Mouse (Mus musculus) cerebellum, adult 2 months (tissue): ENCODE data around the gene Wnk2. TPM values are rescaled to one million over a fixed set of nuclear protein-coding genes. Genes with fewer than 3 reads are reported as not detected.

ENCODE experiments used
- DNase-seq, 2 experiments: peaks; one replicate each; pipeline ENCODE4 v3.0.0; 2021
- H3K27ac ChIP-seq: fragments of 200-500 bp; 2 replicates; pipeline ENCODE4 v1.5.1; 2012; ENCODE audit warnings: low read length, control low read depth, inconsistent platforms; ENCODE audit not compliant: insufficient read depth
- H3K27me3 ChIP-seq: fragments of 200-500 bp; 2 replicates; pipeline ENCODE4 v1.6.1; 2012; ENCODE audit warnings: inconsistent platforms, mild to moderate bottlenecking, low read length, moderate library complexity; ENCODE audit not compliant: control insufficient read depth, insufficient read depth
- H3K4me1 ChIP-seq: fragments of 200-500 bp; 2 replicates; pipeline ENCODE4 v1.6.1; 2011; ENCODE audit warnings: low read length; ENCODE audit not compliant: control insufficient read depth, insufficient read depth
- H3K4me3 ChIP-seq: fragments of 200-500 bp; replicated peaks from 2 replicates; pipeline ENCODE3; 2011; ENCODE audit warnings: mild to moderate bottlenecking, low read depth, low read length, control low read depth; ENCODE audit not compliant: insufficient read depth
- CTCF ChIP-seq: fragments of 200-500 bp; IDR thresholded peaks from 2 replicates; pipeline ENCODE4 v1.5.1; 2011; ENCODE audit warnings: low read depth, mild to moderate bottlenecking, control low read depth, low read length, moderate library complexity, borderline replicate concordance; ENCODE audit not compliant: insufficient read depth
- POLR2A ChIP-seq: fragments of 200-500 bp; IDR thresholded peaks from 2 replicates; pipeline ENCODE4 v1.6.1; 2011; ENCODE audit warnings: low read length, control low read depth, borderline replicate concordance; ENCODE audit not compliant: insufficient read depth
- WGBS: fragments of 180-500 bp; shearing (Covaris S2); methylation state at CpG from one replicate; pipeline ENCODE4 v1.1.7; 2018; 5-methylcytosine and 5-hydroxymethylcytosine counted together
- polyA plus RNA-seq: library from polyadenylated mRNA; depleted of rRNA; stranded (reverse); fragments of >200 nt; gene quantifications from 2 replicates; pipeline ENCODE4 v1.2.3, GENCODE M21; 2012; rRNA removed

Gene Wnk2
- 73.2 and 78.3 TPM in 2 replicates for polyA plus RNA-seq

- under 1% methylated on average over 43 of the region's 43 CpGs for WGBS
- DNase-seq: peak; percentile 91 to 92
- Histone ChIP-seq H3K27ac (peak within 1 kb of the TSS; percentile 60), H3K27me3 (no peaks in the 10 kb centered on the region), H3K4me1 (peaks cover 24% of the 10 kb centered on the region), H3K4me3 (peak within 1 kb of the TSS; percentile 97)
- TF ChIP-seq CTCF (no peak), POLR2A (peak; percentile 79)
Observed at GRCm38 (mm10) chr13:49147858-49148226, at the start of gene Wnk2. Gene Wnk2, minus strand, starts transcription at chr13:49148014.

- TF ChIP-seq CTCF (no peak), POLR2A (no peak)
- H3K27me3 ChIP-seq: no peaks in the 10 kb centered on the region
- no peak overlapping the region for H3K27ac ChIP-seq
- no peaks in the 10 kb centered on the region; the same call in 1 of the 2 replicates for H3K4me1 ChIP-seq
- WGBS: 33% methylated on average over 6 of the region's 6 CpGs
- DNase-seq: no peak
- no peak overlapping the region for H3K4me3 ChIP-seq
Observed at GRCm38 (mm10) chr13:49196766-49197165, 49.0 kb upstream of the Wnk2 start.

GRCm38 (mm10) chr13:49196211-49196610 lies 48.4 kb upstream of the Wnk2 start:
- H3K27me3 ChIP-seq: no peaks in the 10 kb centered on the region
- TF ChIP-seq CTCF: no peak
- TF ChIP-seq POLR2A: no peak
- H3K4me1 ChIP-seq: no peaks in the 10 kb centered on the region; the same call in 1 of the 2 replicates
- no peak overlapping the region for H3K27ac ChIP-seq
- H3K4me3 ChIP-seq: no peak overlapping the region
- no peak for DNase-seq
- WGBS: 78% methylated on average over 5 of the region's 5 CpGs

- no peak overlapping the region for H3K4me3 ChIP-seq
- no peak for DNase-seq
- H3K27me3 ChIP-seq: no peaks in the 10 kb centered on the region
- no peak overlapping the region for H3K27ac ChIP-seq
- WGBS: 91% methylated on average over 7 of the region's 7 CpGs
- H3K4me1 ChIP-seq: no peaks in the 10 kb centered on the region; the same call in 1 of the 2 replicates
- TF ChIP-seq POLR2A (no peak), CTCF (no peak)
Observed at GRCm38 (mm10) chr13:49195651-49196050, 47.8 kb upstream of the Wnk2 start.

DNA sequence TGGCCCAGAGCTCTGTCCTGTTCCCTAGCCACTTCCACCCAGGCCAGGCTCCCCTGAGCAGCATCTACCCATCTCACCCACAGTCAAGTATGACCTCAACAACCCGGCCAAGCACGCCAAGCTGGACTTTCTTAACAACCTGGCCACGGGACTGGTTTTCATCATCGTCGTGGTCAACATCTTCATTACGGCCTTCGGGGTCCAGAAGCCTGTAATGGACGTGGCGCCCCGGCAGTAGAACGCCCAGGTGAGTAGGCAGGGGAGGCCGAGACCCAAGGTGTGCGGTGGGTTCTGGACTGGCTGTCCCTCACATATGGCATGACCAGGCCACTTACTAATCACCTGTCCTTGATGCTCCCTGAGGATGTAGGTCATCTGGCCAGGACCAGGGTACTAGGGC lies 47.0 kb upstream of the Wnk2 start:
- TF ChIP-seq POLR2A (no peak), CTCF (no peak)
- H3K4me3 ChIP-seq: no peak overlapping the region
- H3K4me1 ChIP-seq: peaks cover 3% of the 10 kb centered on the region
- DNase-seq: no peak
- H3K27ac ChIP-seq: no peak overlapping the region
- WGBS: 95% methylated on average over 13 of the region's 13 CpGs
- H3K27me3 ChIP-seq: no peaks in the 10 kb centered on the region

GRCm38 (mm10) chr13:49193650-49194049 lies 45.8 kb upstream of the Wnk2 start:
- no peak overlapping the region for H3K27ac ChIP-seq
- peaks cover 9% of the 10 kb centered on the region for H3K4me1 ChIP-seq
- no peaks in the 10 kb centered on the region for H3K27me3 ChIP-seq
- H3K4me3 ChIP-seq: no peak overlapping the region
- TF ChIP-seq POLR2A (no peak), CTCF (no peak)
- 95% methylated on average over 17 of the region's 17 CpGs for WGBS
- no peak for DNase-seq

DNA sequence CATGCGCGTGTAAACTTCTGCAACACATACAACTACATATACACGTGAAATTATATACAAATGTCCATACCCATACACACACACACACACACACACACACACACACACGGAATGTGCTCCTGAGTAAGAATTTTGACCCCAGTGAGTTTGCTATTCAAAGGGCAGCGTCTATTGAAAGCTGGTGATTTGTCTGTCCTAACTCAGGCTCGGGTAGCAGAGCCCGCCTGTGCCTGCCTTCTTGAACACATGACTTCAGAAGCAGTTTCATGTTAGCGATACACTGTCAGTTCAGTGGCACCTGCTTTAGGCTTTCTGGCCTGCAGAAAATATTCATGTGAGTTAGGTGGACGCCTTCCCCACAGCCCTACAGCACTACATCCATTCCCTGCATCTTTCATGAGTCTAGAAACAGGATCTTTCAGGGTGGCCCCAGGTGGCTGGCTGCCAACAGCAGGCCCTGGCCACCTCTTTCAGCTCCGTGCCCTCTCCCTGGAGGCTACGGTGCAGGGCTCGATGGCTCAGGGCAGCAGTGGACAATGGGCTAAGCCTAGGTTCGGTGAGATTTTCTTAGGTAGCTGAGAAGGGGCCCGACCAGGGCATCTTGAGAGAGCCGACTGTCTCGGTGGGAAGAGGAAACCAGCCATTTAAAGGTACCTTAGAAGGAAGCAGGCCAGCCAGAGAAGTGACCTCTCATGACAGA lies 44.5 kb upstream of the Wnk2 start:
- no peaks in the 10 kb centered on the region for H3K27me3 ChIP-seq
- no peak overlapping the region for H3K27ac ChIP-seq
- peaks cover 9% of the 10 kb centered on the region for H3K4me1 ChIP-seq
- H3K4me3 ChIP-seq: no peak overlapping the region
- WGBS: 75% methylated on average over 16 of the region's 16 CpGs
- no peak for TF ChIP-seq CTCF
- TF ChIP-seq POLR2A: no peak
- DNase-seq: no peak

GRCm38 (mm10) chr13:49191673-49192035 lies 43.8 kb upstream of the Wnk2 start:
- no peak overlapping the region for H3K27ac ChIP-seq
- DNase-seq: no peak
- 82% methylated on average over 5 of the region's 5 CpGs for whole genome bisulfite sequencing
- H3K4me3 ChIP-seq: no peak overlapping the region
- H3K4me1 ChIP-seq: peaks cover 14% of the 10 kb centered on the region
- TF ChIP-seq POLR2A: no peak
- TF ChIP-seq CTCF: no peak
- no peaks in the 10 kb centered on the region for H3K27me3 ChIP-seq
